Mouse (Mus musculus) E14TG2a.4 (cell line): Measurements from ENCODE around the gene Rtn2.

Experiments
- CTCF ChIP-seq: conservative IDR thresholded peaks from 2 replicates; pipeline ENCODE4 v1.5.1; 2014; ENCODE audit warnings: low read length
- NANOG ChIP-seq: IDR thresholded peaks from 2 replicates; pipeline ENCODE4 v1.6.1; 2014; ENCODE audit warnings: borderline replicate concordance, low read length, mixed read lengths

- TF ChIP-seq CTCF (no peak), NANOG (no peak)
These were observed 10.9 kb upstream of the Rtn2 start, which contains the start of gene Vasp for GRCm38 (mm10) chr7:19271238-19272172.
